Mouse (Mus musculus): Measurements from ENCODE around the gene Gm20388. TPM values are rescaled to one million over a fixed set of nuclear protein-coding genes. Genes with fewer than 3 reads are reported as not detected.

Gene Gm20388
- polyA plus RNA-seq, 1 experiment from 2014 or later = not detected

- H3K4me1 ChIP-seq (replicated peaks; ENCODE audit: control insufficient read depth, insufficient read depth, low read length) = no peaks in the 10 kb centered on the region
- H3K27me3 ChIP-seq (replicated peaks; ENCODE audit: control insufficient read depth, insufficient read depth, low read length) = no peaks in the 10 kb centered on the region
- no peak for ATAC-seq
- no peaks in the 10 kb centered on the region for H3K9me3 ChIP-seq (ENCODE audit: control insufficient read depth)
- H3K4me2 ChIP-seq (replicated peaks; ENCODE audit: low read depth) = 0 out of 2 replicates have a peak overlapping the region, but pooled peaks have one; percentile 13
- H3K36me3 ChIP-seq (ENCODE audit: control insufficient read depth, insufficient read depth) = no peaks in the 10 kb centered on the region
- no peak overlapping the region for H3K4me3 ChIP-seq (ENCODE audit: low read depth, low read length)
- 33% methylated on average over 33 of the region's 33 CpGs for WGBS
- H3K27ac ChIP-seq (ENCODE audit: low read depth, low read length) = no peak overlapping the region
- H3K9ac ChIP-seq (ENCODE audit: low read depth, low read length) = no peak overlapping the region
- no peak for TF ChIP-seq CTCF (IDR thresholded peaks at IDR 0.05; ENCODE audit: low read depth)
Observed at GRCm38 (mm10) chr8:121220103-121220899, 1309.7 kb downstream of the Gm20388 start.

- H3K4me2 ChIP-seq (replicated peaks; ENCODE audit: low read depth) = no peak overlapping the region
- no peaks in the 10 kb centered on the region for H3K4me1 ChIP-seq (replicated peaks; ENCODE audit: control insufficient read depth, insufficient read depth, low read length)
- H3K4me3 ChIP-seq (ENCODE audit: low read depth, low read length) = no peak overlapping the region
- H3K9ac ChIP-seq (ENCODE audit: low read depth, low read length) = no peak overlapping the region
- H3K27me3 ChIP-seq (replicated peaks; ENCODE audit: control insufficient read depth, insufficient read depth, low read length) = no peaks in the 10 kb centered on the region
- no peak overlapping the region for H3K27ac ChIP-seq (ENCODE audit: low read depth, low read length)
- H3K36me3 ChIP-seq (ENCODE audit: control insufficient read depth, insufficient read depth) = no peaks in the 10 kb centered on the region
- H3K9me3 ChIP-seq (ENCODE audit: control insufficient read depth) = no peaks in the 10 kb centered on the region
- ATAC-seq = no peak
- no peak for TF ChIP-seq CTCF (IDR thresholded peaks at IDR 0.05; ENCODE audit: low read depth)
- WGBS = 65% methylated on average over 8 of the region's 8 CpGs
Observed at GRCm38 (mm10) chr8:121224709-121225108, 1314.1 kb downstream of the Gm20388 start.

- H3K4me1 ChIP-seq (replicated peaks; ENCODE audit: control insufficient read depth, insufficient read depth, low read length) = no peaks in the 10 kb centered on the region
- no peaks in the 10 kb centered on the region for H3K36me3 ChIP-seq (ENCODE audit: control insufficient read depth, insufficient read depth)
- WGBS = 88% methylated on average over 18 of the region's 18 CpGs
- no peak overlapping the region for H3K27ac ChIP-seq (ENCODE audit: low read depth, low read length)
- no peak for TF ChIP-seq CTCF (IDR thresholded peaks at IDR 0.05; ENCODE audit: low read depth)
- ATAC-seq = no peak
- H3K9me3 ChIP-seq (ENCODE audit: control insufficient read depth) = no peaks in the 10 kb centered on the region
- H3K4me2 ChIP-seq (replicated peaks; ENCODE audit: low read depth) = no peak overlapping the region
- no peaks in the 10 kb centered on the region for H3K27me3 ChIP-seq (replicated peaks; ENCODE audit: control insufficient read depth, insufficient read depth, low read length)
- no peak overlapping the region for H3K4me3 ChIP-seq (ENCODE audit: low read depth, low read length)
- H3K9ac ChIP-seq (ENCODE audit: low read depth, low read length) = no peak overlapping the region
Observed at GRCm38 (mm10) chr8:121227756-121228155, 1317.1 kb downstream of the Gm20388 start.

GRCm38 (mm10) chr8:121228892-121229291, 1318.3 kb downstream of the Gm20388 start:
- no peak overlapping the region for H3K27ac ChIP-seq (ENCODE audit: low read depth, low read length)
- H3K4me2 ChIP-seq (replicated peaks; ENCODE audit: low read depth) = no peak overlapping the region
- WGBS = 62% methylated on average over 3 of the region's 3 CpGs
- no peaks in the 10 kb centered on the region for H3K9me3 ChIP-seq (ENCODE audit: control insufficient read depth)
- H3K4me1 ChIP-seq (replicated peaks; ENCODE audit: control insufficient read depth, insufficient read depth, low read length) = no peaks in the 10 kb centered on the region
- H3K4me3 ChIP-seq (ENCODE audit: low read depth, low read length) = no peak overlapping the region
- no peaks in the 10 kb centered on the region for H3K36me3 ChIP-seq (ENCODE audit: control insufficient read depth, insufficient read depth)
- H3K9ac ChIP-seq (ENCODE audit: low read depth, low read length) = no peak overlapping the region
- no peak for ATAC-seq
- TF ChIP-seq CTCF (IDR thresholded peaks at IDR 0.05; ENCODE audit: low read depth) = peak; percentile 75
- no peaks in the 10 kb centered on the region for H3K27me3 ChIP-seq (replicated peaks; ENCODE audit: control insufficient read depth, insufficient read depth, low read length)

- H3K27ac ChIP-seq (ENCODE audit: low read depth, low read length) = no peak overlapping the region
- H3K4me1 ChIP-seq (replicated peaks; ENCODE audit: control insufficient read depth, insufficient read depth, low read length) = no peaks in the 10 kb centered on the region
- no peak overlapping the region for H3K4me2 ChIP-seq (replicated peaks; ENCODE audit: low read depth)
- no peaks in the 10 kb centered on the region for H3K27me3 ChIP-seq (replicated peaks; ENCODE audit: control insufficient read depth, insufficient read depth, low read length)
- WGBS = 39% methylated on average over 5 of the region's 7 CpGs
- H3K9ac ChIP-seq (ENCODE audit: low read depth, low read length) = no peak overlapping the region
- no peak for TF ChIP-seq CTCF (IDR thresholded peaks at IDR 0.05; ENCODE audit: low read depth)
- no peak for ATAC-seq
- no peak overlapping the region for H3K4me3 ChIP-seq (ENCODE audit: low read depth, low read length)
- H3K9me3 ChIP-seq (ENCODE audit: control insufficient read depth) = no peaks in the 10 kb centered on the region
- H3K36me3 ChIP-seq (ENCODE audit: control insufficient read depth, insufficient read depth) = no peaks in the 10 kb centered on the region
Observed at GRCm38 (mm10) chr8:121229550-121229949, 1318.9 kb downstream of the Gm20388 start.

- ATAC-seq = no peak
- no peaks in the 10 kb centered on the region for H3K9me3 ChIP-seq (ENCODE audit: control insufficient read depth)
- H3K9ac ChIP-seq (ENCODE audit: low read depth, low read length) = no peak overlapping the region
- H3K4me1 ChIP-seq (replicated peaks; ENCODE audit: control insufficient read depth, insufficient read depth, low read length) = no peaks in the 10 kb centered on the region
- WGBS = 52% methylated on average over 4 of the region's 4 CpGs
- no peak for TF ChIP-seq CTCF (IDR thresholded peaks at IDR 0.05; ENCODE audit: low read depth)
- no peak overlapping the region for H3K4me2 ChIP-seq (replicated peaks; ENCODE audit: low read depth)
- H3K36me3 ChIP-seq (ENCODE audit: control insufficient read depth, insufficient read depth) = no peaks in the 10 kb centered on the region
- no peaks in the 10 kb centered on the region for H3K27me3 ChIP-seq (replicated peaks; ENCODE audit: control insufficient read depth, insufficient read depth, low read length)
- H3K27ac ChIP-seq (ENCODE audit: low read depth, low read length) = no peak overlapping the region
- no peak overlapping the region for H3K4me3 ChIP-seq (ENCODE audit: low read depth, low read length)
Observed at GRCm38 (mm10) chr8:121233196-121233595, 1322.6 kb downstream of the Gm20388 start.
